Mouse (Mus musculus) left cerebral cortex, adult 11 months (tissue): ENCODE results near the gene Cldn6.

Experiments
- DNase-seq: peaks from one replicate; pipeline ENCODE4 v3.0.0; 2022; ENCODE audit warnings: low spot score

Gene Cldn6

GRCm38 (mm10) chr17:23722376-23723125 is 43.5 kb downstream of the Cldn6 start, which contains the start of gene 1520401A03Rik:
Gene 1520401A03Rik, minus strand, starts transcription at chr17:23722783.
- DNase-seq = no peak

GRCm38 (mm10) chr17:23725477-23725876 is 46.4 kb downstream of the Cldn6 start:
- DNase-seq = no peak

DNA sequence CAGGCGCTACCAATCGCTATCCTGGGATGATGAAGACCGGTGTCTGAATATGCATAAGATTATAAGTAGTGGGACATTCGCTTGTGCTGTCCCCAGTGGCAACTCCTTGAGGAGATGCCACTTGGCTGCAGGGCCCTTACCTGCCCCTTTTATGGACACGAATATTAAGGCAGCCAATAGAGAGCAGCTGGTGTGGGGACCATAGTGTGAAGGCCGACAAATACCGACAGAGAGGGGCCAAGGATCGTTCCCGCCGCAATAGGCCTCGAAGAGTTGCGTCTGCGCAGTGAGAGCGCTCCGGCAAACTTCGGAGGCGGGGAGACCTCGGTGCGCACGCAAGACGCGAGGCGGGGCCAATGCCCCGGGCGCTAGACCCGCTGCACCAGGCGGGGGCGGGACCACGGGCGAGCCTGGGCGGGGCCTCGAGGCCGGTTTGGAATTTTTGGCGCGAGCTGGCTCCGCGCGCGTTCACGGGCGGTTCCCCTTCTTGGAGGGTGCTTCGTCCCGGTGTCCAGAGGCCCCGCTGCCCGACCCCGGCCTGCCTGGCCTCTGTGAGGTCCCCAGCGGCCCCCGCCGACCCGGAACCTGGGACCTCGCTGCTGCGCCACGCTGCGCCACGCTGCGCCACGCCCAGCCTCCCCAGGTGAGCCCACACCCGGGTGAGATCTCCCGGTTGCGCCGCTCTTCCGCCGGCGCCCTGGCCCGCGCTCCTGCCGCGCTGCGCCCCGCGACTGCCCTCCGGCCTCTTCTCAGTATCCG is 47.1 kb downstream of the Cldn6 start, which contains the start of gene Pkmyt1:
Gene Pkmyt1 (plus strand): TSS at position 338 of the 759 bp plus-strand sequence.
- peak; percentile 87 for DNase-seq

GRCm38 (mm10) chr17:23726758-23727142 is 47.7 kb downstream of the Cldn6 start:
- no peak for DNase-seq

GRCm38 (mm10) chr17:23730441-23730840 is 51.4 kb downstream of the Cldn6 start:
- DNase-seq = no peak
